Mouse (Mus musculus): ENCODE measurements around the gene Inca1.

Gene Inca1

GRCm38 (mm10) chr11:70701984-70702733, 2.2 kb upstream of the Inca1 start:
- DNase-seq (ENCODE audit: inconsistent age in 2 of 2, low spot score in 1 of 2): no peak

GRCm38 (mm10) chr11:70701221-70701955, 1.4 kb upstream of the Inca1 start:
- no peak for DNase-seq (ENCODE audit: inconsistent age in 2 of 2, low spot score in 1 of 2)

- peak; percentile 82 to 94 for DNase-seq (ENCODE audit: inconsistent age in 2 of 2, low spot score in 1 of 2)
These were observed 658 bp upstream of the Inca1 start for GRCm38 (mm10) chr11:70700613-70701012.

- DNase-seq (ENCODE audit: inconsistent age in 2 of 2, low spot score in 1 of 2): peak in 1 of 2 experiments; percentile 75
These were observed 904 bp downstream of the Inca1 start for GRCm38 (mm10) chr11:70699051-70699450.

GRCm38 (mm10) chr11:70697376-70697775, 2.6 kb downstream of the Inca1 start:
- DNase-seq (ENCODE audit: inconsistent age in 2 of 2, low spot score in 1 of 2): no peak

- DNase-seq (ENCODE audit: inconsistent age in 2 of 2, low spot score in 1 of 2): no peak
These were observed 6.5 kb downstream of the Inca1 start for GRCm38 (mm10) chr11:70693504-70693903.

GRCm38 (mm10) chr11:70689578-70689977, 10.4 kb downstream of the Inca1 start:
- DNase-seq (ENCODE audit: inconsistent age in 2 of 2, low spot score in 1 of 2): no peak

- DNase-seq (ENCODE audit: inconsistent age in 2 of 2, low spot score in 1 of 2): peak in 1 of 2 experiments; percentile 72
These were observed 11.6 kb downstream of the Inca1 start for GRCm38 (mm10) chr11:70688372-70688771.

- DNase-seq (ENCODE audit: inconsistent age in 2 of 2, low spot score in 1 of 2): peak; percentile 92 to 97
These were observed 12.3 kb downstream of the Inca1 start, which contains the start of gene Camta2 for GRCm38 (mm10) chr11:70687601-70688199. TSS of gene Camta2 (minus strand) at chr11:70688105.

- DNase-seq (ENCODE audit: inconsistent age in 2 of 2, low spot score in 1 of 2): peak in 1 of 2 experiments; percentile 81
These were observed 12.9 kb downstream of the Inca1 start for GRCm38 (mm10) chr11:70686901-70687566.

- DNase-seq (ENCODE audit: inconsistent age in 2 of 2, low spot score in 1 of 2): no peak
These were observed 16.3 kb downstream of the Inca1 start for GRCm38 (mm10) chr11:70683640-70684039.

- peak in 1 of 2 experiments; percentile 56 for DNase-seq (ENCODE audit: inconsistent age in 2 of 2, low spot score in 1 of 2)
These were observed 17.9 kb downstream of the Inca1 start for GRCm38 (mm10) chr11:70681897-70682581.

GRCm38 (mm10) chr11:70681170-70681569, 18.8 kb downstream of the Inca1 start:
- no peak for DNase-seq (ENCODE audit: inconsistent age in 2 of 2, low spot score in 1 of 2)

GRCm38 (mm10) chr11:70679894-70680293, 20.1 kb downstream of the Inca1 start:
- DNase-seq (ENCODE audit: inconsistent age in 2 of 2, low spot score in 1 of 2): no peak

GRCm38 (mm10) chr11:70679361-70679760, 20.6 kb downstream of the Inca1 start:
- DNase-seq (ENCODE audit: inconsistent age in 2 of 2, low spot score in 1 of 2): no peak

- DNase-seq (ENCODE audit: inconsistent age in 2 of 2, low spot score in 1 of 2): no peak
These were observed 21.4 kb downstream of the Inca1 start for GRCm38 (mm10) chr11:70678576-70678975.

- no peak for DNase-seq (ENCODE audit: inconsistent age in 2 of 2, low spot score in 1 of 2)
These were observed 21.9 kb downstream of the Inca1 start for GRCm38 (mm10) chr11:70678092-70678491.

- DNase-seq (ENCODE audit: inconsistent age in 2 of 2, low spot score in 1 of 2): peak in 1 of 2 experiments; percentile 37
These were observed 25.5 kb downstream of the Inca1 start for GRCm38 (mm10) chr11:70674501-70674900.

GRCm38 (mm10) chr11:70674014-70674413, 25.9 kb downstream of the Inca1 start:
- no peak for DNase-seq (ENCODE audit: inconsistent age in 2 of 2, low spot score in 1 of 2)

GRCm38 (mm10) chr11:70671333-70672047, 28.5 kb downstream of the Inca1 start:
- peak; percentile 71 to 85 for DNase-seq (ENCODE audit: inconsistent age in 2 of 2, low spot score in 1 of 2)
